Comparison of ENCODE assay signal across 19 mouse cellular contexts in the genomic region with DNA sequence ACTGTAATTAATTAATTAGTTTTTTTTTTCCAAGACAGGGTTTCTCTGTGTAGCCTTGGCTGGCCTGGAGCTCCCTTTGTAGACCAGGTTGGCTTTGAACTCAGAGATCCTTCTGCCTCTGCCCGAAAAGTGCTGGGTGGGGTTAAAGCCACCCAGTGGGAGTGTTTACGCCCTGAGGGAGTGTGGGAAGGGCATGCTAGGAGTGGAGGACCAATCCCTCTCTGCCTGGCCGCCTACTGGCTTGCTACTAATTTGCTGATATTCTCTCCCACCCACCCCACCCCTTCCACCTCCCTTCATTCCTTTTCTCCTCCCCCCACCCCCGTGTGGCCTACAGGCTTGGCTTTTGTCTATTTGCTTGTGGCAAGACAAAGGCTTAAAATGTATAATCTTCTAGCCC. TPM values are rescaled to one million over a fixed set of nuclear protein-coding genes. Genes with fewer than 3 reads are reported as not detected.
DNase-seq lines count a peak whose midpoint lies in the region; ATAC-seq and TF ChIP-seq lines count a peak whose summit lies in the region.
"Had no signal": no experiment of that assay in that cellular context is flagged by ENCODE, and none has a peak within 500 bp of the region (broad histone marks: within the 10 kb centered on the region; RNA-seq: fewer than 3 reads in every experiment).

No protein-coding gene starts in this region.

- H3K9me3 ChIP-seq in liver, embryonic 16.5 days (replicated peaks; ENCODE audit: control insufficient read depth, low read length) = no peaks in the 10 kb centered on the region
- H3K9me3 ChIP-seq in forebrain, embryonic 10.5 days = no peaks in the 10 kb centered on the region
- H3K9me3 ChIP-seq: embryonic facial prominence, embryonic 10.5 days; hindbrain, embryonic 12.5 days; midbrain, embryonic 10.5 days; neural tube, embryonic 12.5 days; stomach, embryonic 15.5 days had no signal

- H3K4me1 ChIP-seq in kidney, adult 2 months (ENCODE audit: control insufficient read depth, insufficient read depth, low read length) = peaks cover 14% of the 10 kb centered on the region
- H3K4me1 ChIP-seq in liver, embryonic 16.5 days (ENCODE audit: control insufficient read depth, low read depth, low read length) = peaks cover 53% of the 10 kb centered on the region
- peaks cover 50% of the 10 kb centered on the region for H3K4me1 ChIP-seq in forebrain, embryonic 10.5 days

- no peaks in the 10 kb centered on the region for H3K27me3 ChIP-seq in kidney, adult 2 months (replicated peaks; ENCODE audit: control insufficient read depth, insufficient read depth, low read length)
- H3K27me3 ChIP-seq in liver, embryonic 16.5 days (ENCODE audit: control insufficient read depth, insufficient read depth, low read depth, low read length) = peaks cover 8% of the 10 kb centered on the region
- peaks cover 61% of the 10 kb centered on the region for H3K27me3 ChIP-seq in forebrain, embryonic 10.5 days (ENCODE audit: poor library complexity, severe bottlenecking)

- H3K27ac ChIP-seq in kidney, adult 2 months (ENCODE audit: insufficient read depth, low read depth, low read length) = no peak overlapping the region
- H3K27ac ChIP-seq in liver, embryonic 16.5 days (ENCODE audit: low read length) = peak overlapping the region; percentile 65
- no peak overlapping the region for H3K27ac ChIP-seq in forebrain, embryonic 10.5 days
- H3K27ac ChIP-seq: embryonic facial prominence, embryonic 10.5 days; hindbrain, embryonic 12.5 days; left cerebral cortex, adult 2 months; midbrain, embryonic 10.5 days; neural tube, embryonic 12.5 days; stomach, embryonic 15.5 days had no signal

- TF ChIP-seq CTCF in kidney, adult 2 months (conservative IDR thresholded peaks at IDR 0.05; ENCODE audit: insufficient read depth, insufficient read length, low read depth, low read length) = no peak

- 65% methylated on average over 4 of the region's 4 CpGs for WGBS in kidney, adult 2 months
- WGBS in liver, embryonic 16.5 days (ENCODE audit: insufficient replicate concordance) = 18% methylated on average over 4 of the region's 4 CpGs
- WGBS in forebrain, embryonic 10.5 days = 63% methylated on average over 4 of the region's 4 CpGs

- TF ChIP-seq POLR2A in kidney, adult 2 months (IDR thresholded peaks at IDR 0.05; ENCODE audit: low read depth, low read length) = no peak

- H3K36me3 ChIP-seq in kidney, adult 2 months (ENCODE audit: control insufficient read depth, insufficient read depth, low read length) = no peaks in the 10 kb centered on the region; the same call in 1 of the 2 replicates
- peaks cover 3% of the 10 kb centered on the region; the same call in 1 of the 2 replicates for H3K36me3 ChIP-seq in liver, embryonic 16.5 days (ENCODE audit: control insufficient read depth, insufficient read depth)
- H3K36me3 ChIP-seq in forebrain, embryonic 10.5 days (replicated peaks) = no peaks in the 10 kb centered on the region
- H3K36me3 ChIP-seq: embryonic facial prominence, embryonic 10.5 days; hindbrain, embryonic 12.5 days; midbrain, embryonic 10.5 days; neural tube, embryonic 12.5 days; stomach, embryonic 15.5 days had no signal

- peak; percentile 45 for ATAC-seq in liver, embryonic 16.5 days (ENCODE audit: low read depth)
- ATAC-seq: forebrain, postnatal 0 days had no signal

- DNase-seq in adrenal gland, postnatal 14 days = peak; percentile 31
- no peak for DNase-seq in adrenal gland, adult 18-20 months (ENCODE audit: low spot score in 2 of 2)
- peak; percentile 52 for DNase-seq in kidney, adult 2 months
- DNase-seq in kidney, postnatal 14 days = no peak
- peak; percentile 57 for DNase-seq in c-Kit-negative CD71-positive TER-119-positive erythroid progenitor cells, embryonic 14.5 days (ENCODE audit: low read depth, low spot score)
- no peak for DNase-seq in forebrain, embryonic 10.5 days (ENCODE audit: extremely low spot score, low spot score)
- no peak for DNase-seq in layer of hippocampus, adult 11-12 months (ENCODE audit: low spot score)
- DNase-seq: forebrain, postnatal 0 days; lung, embryonic 14.5 days; lung, postnatal 4 days; thymus, adult 2 months had no signal

- peak overlapping the region; percentile 79 for H3K4me2 ChIP-seq in liver, embryonic 16.5 days (ENCODE audit: low read depth, low read length)
- H3K4me2 ChIP-seq: hindbrain, embryonic 12.5 days; lung, embryonic 14.5 days; neural tube, embryonic 12.5 days; stomach, embryonic 15.5 days had no signal

- no peak overlapping the region for H3K4me3 ChIP-seq in kidney, adult 2 months (ENCODE audit: insufficient read depth, low read depth, low read length)
- H3K4me3 ChIP-seq in liver, embryonic 16.5 days (ENCODE audit: low read depth, low read length) = peak overlapping the region; percentile 5
- H3K4me3 ChIP-seq in forebrain, embryonic 10.5 days = no peak overlapping the region
- H3K4me3 ChIP-seq: embryonic facial prominence, embryonic 10.5 days; hindbrain, embryonic 12.5 days; left cerebral cortex, adult 2 months; midbrain, embryonic 10.5 days; neural tube, embryonic 12.5 days; stomach, embryonic 15.5 days had no signal

- H3K9ac ChIP-seq in liver, embryonic 16.5 days (ENCODE audit: low read depth, low read length) = no peak overlapping the region; the same call in 1 of the 2 replicates
- H3K9ac ChIP-seq: forebrain, postnatal 0 days; hindbrain, embryonic 12.5 days; lung, embryonic 14.5 days; neural tube, embryonic 12.5 days; stomach, embryonic 15.5 days had no signal

RNA-seq across cellular contexts. Expression of a gene that starts 4.9 kb away (rescaled TPM):
- 77.8 and 84.9 TPM in 2 replicates for total RNA-seq in adrenal gland, postnatal 14 days (2021)
- total RNA-seq in adrenal gland, adult 18-20 months (2021) = 100 to 1,000 TPM; 116 to 169 TPM
- polyA plus RNA-seq in kidney, adult 2 months (2012; rRNA removed) = 119 and 130 TPM in 2 replicates
- polyA plus RNA-seq in liver, embryonic 16.5 days (2015; fragmentation: Nextera tagmentation; extraction: Ambion mirVana) = 51.3 and 54.4 TPM in 2 replicates
- polyA plus RNA-seq in forebrain, embryonic 10.5 days (2016; fragmentation: Nextera tagmentation; extraction: Ambion mirVana) = 6.6 and 7.5 TPM in 2 replicates

RNA-seq across cellular contexts. Expression of a gene that starts 4.9 kb away (rescaled TPM):
- total RNA-seq in adrenal gland, postnatal 14 days (2021) = 9.3 and 11.2 TPM in 2 replicates
- 10 to 100 TPM in 1 of 2 experiments, 1 to 10 TPM in 1; 6.6 to 12.0 TPM for total RNA-seq in adrenal gland, adult 18-20 months (2021)
- 14.9 and 18.1 TPM in 2 replicates for polyA plus RNA-seq in kidney, adult 2 months (2012; rRNA removed)
- polyA plus RNA-seq in liver, embryonic 16.5 days (2015; fragmentation: Nextera tagmentation; extraction: Ambion mirVana) = 0.40 and 0.58 TPM in 2 replicates
- 1.5 and 1.7 TPM in 2 replicates for polyA plus RNA-seq in forebrain, embryonic 10.5 days (2016; fragmentation: Nextera tagmentation; extraction: Ambion mirVana)
- total RNA-seq: monocyte, adult 5-6 weeks had no signal

RNA-seq across cellular contexts. Expression of a gene that starts 9.6 kb away (rescaled TPM):
- 57.8 and 62.1 TPM in 2 replicates for total RNA-seq in adrenal gland, postnatal 14 days (2021)
- total RNA-seq in adrenal gland, adult 18-20 months (2021) = 10 to 100 TPM; 71.1 to 83.3 TPM
- polyA plus RNA-seq in kidney, adult 2 months (2012; rRNA removed) = 24.9 and 26.4 TPM in 2 replicates
- polyA plus RNA-seq in liver, embryonic 16.5 days (2015; fragmentation: Nextera tagmentation; extraction: Ambion mirVana) = 1.7 and 1.9 TPM in 2 replicates
- 1.8 and 2.0 TPM in 2 replicates for polyA plus RNA-seq in forebrain, embryonic 10.5 days (2016; fragmentation: Nextera tagmentation; extraction: Ambion mirVana)

RNA-seq across cellular contexts. Expression of a gene that starts 25.8 kb away (rescaled TPM):
- total RNA-seq in adrenal gland, postnatal 14 days (2021) = 3.9 and 5.6 TPM in 2 replicates
- total RNA-seq in adrenal gland, adult 18-20 months (2021) = 1 to 10 TPM; 2.8 to 5.6 TPM
- polyA plus RNA-seq in kidney, adult 2 months (2012; rRNA removed) = 3.8 and 4.0 TPM in 2 replicates
- 5.2 and 5.7 TPM in 2 replicates for polyA plus RNA-seq in liver, embryonic 16.5 days (2015; fragmentation: Nextera tagmentation; extraction: Ambion mirVana)
- 7.2 and 7.6 TPM in 2 replicates for polyA plus RNA-seq in forebrain, embryonic 10.5 days (2016; fragmentation: Nextera tagmentation; extraction: Ambion mirVana)
- total RNA-seq: monocyte, adult 5-6 weeks had no signal

Comparison
In these comparisons a context has a peak if more than half of its experiments do, and no peak if none do; other contexts are left out.
1. DNase-seq: peak in adrenal gland, postnatal 14 days (single experiment), kidney, adult 2 months (single experiment) and c-Kit-negative CD71-positive TER-119-positive erythroid progenitor cells, embryonic 14.5 days (single experiment); none in adrenal gland, adult 18-20 months (0 of 2), kidney, postnatal 14 days (single experiment), forebrain, embryonic 10.5 days (single experiment) and layer of hippocampus, adult 11-12 months (single experiment).